ENCODE assay signal across 8 mouse cellular contexts in the genomic region with DNA sequence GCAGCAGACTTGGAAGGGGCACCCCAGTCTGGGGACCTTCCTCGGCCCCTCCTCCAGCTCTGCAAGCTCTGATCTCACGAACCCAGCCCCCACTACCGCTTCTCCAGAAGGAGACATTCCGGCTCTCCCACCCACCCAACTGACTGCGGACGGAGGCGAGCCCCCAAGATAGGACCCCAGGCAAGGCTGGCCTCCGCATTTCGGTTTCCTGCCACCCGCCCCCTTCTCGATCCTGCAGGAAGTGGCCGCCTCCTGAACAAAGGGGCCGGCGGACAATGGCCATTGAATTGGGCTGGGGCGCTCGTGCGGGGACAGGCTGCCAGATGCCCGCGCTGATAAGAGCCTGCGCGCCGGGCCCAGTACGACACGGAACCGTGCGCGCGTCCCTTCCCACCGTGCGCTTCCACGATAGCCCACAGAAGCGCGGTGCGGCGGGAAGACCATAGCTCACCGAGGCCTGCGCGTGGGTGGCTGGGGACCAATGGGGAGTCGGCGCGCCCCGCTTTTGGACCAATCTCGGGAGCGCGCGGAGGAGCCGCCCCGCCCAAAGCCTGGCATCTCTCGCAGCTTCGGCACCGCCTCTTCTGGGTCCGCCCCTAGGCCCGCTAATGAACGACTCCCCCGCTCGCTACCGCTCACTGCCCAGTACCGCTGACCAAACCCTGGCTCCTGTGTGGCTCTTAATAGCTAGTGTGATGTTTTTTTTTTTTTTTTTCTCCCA. TPM values are rescaled to one million over a fixed set of nuclear protein-coding genes. Genes with fewer than 3 reads are reported as not detected.
A peak's percentile ranks its signal among the peaks of the same experiment; 100 is the strongest.
DNase-seq lines count a peak whose midpoint lies in the region; ATAC-seq and TF ChIP-seq lines count a peak whose summit lies in the region.

No protein-coding gene starts in this region.

- H3K27ac ChIP-seq in MEL (ENCODE audit: control insufficient read depth, low read depth, low read length) = 0 out of 2 replicates have a peak overlapping the region, but pooled peaks have one; percentile 2
- H3K27ac ChIP-seq in forebrain, embryonic 16.5 days (ENCODE audit: low read length) = peak overlapping the region; percentile 87
- H3K27ac ChIP-seq in lung, embryonic 14.5 days (ENCODE audit: low read depth) = peak overlapping the region; percentile 82
- no peak overlapping the region for H3K27ac ChIP-seq in thymus, adult 2 months (ENCODE audit: control insufficient read depth, insufficient read depth, low read length)

- peaks cover 0 to 18% of the 10 kb centered on the region in 2 experiments; a peak in 2 of 4 replicates for H3K36me3 ChIP-seq in MEL (ENCODE audit: control insufficient read depth in 1 of 2, insufficient read depth in 2 of 2, low read length in 2 of 2)
- H3K36me3 ChIP-seq in forebrain, embryonic 16.5 days (ENCODE audit: control insufficient read depth, insufficient read depth) = no peaks in the 10 kb centered on the region
- H3K36me3 ChIP-seq in lung, embryonic 14.5 days (ENCODE audit: insufficient read depth) = no peaks in the 10 kb centered on the region
- H3K36me3 ChIP-seq in thymus, adult 2 months (ENCODE audit: control insufficient read depth, insufficient read depth, low read length) = no peaks in the 10 kb centered on the region

- H3K4me3 ChIP-seq in MEL (ENCODE audit: control insufficient read depth in 1 of 2, insufficient read depth in 1 of 2, low read depth in 2 of 2, low read length in 2 of 2) = peak overlapping the region; percentile 57 to 73
- peak overlapping the region; percentile 72 for H3K4me3 ChIP-seq in forebrain, embryonic 16.5 days (replicated peaks; ENCODE audit: low read length)
- H3K4me3 ChIP-seq in lung, embryonic 14.5 days (ENCODE audit: low read depth, low read length) = peak overlapping the region; percentile 56
- H3K4me3 ChIP-seq in thymus, adult 2 months (ENCODE audit: control insufficient read depth, insufficient read depth, low read length) = peak overlapping the region; percentile 47

- intact Hi-C loops in heart, postnatal 36 days (cut with DNase I) = loop anchor here (2.0 to 5.0 kb wide), 2 partner anchors 49 to 202 kb away; no protein-coding TSS in a partner anchor

- TF ChIP-seq CTCF in MEL (IDR thresholded peaks at IDR 0.05 in 2 of 3, conservative IDR thresholded peaks at IDR 0.05 in 1 of 3; ENCODE audit: control insufficient read depth in 1 of 3, insufficient read depth in 1 of 3, low read depth in 2 of 3, low read length in 3 of 3, poor library complexity in 1 of 3, severe bottlenecking in 1 of 3) = no peak
- TF ChIP-seq CTCF in lung, embryonic 14.5 days (IDR thresholded peaks at IDR 0.05; ENCODE audit: low read depth) = no peak
- no peak for TF ChIP-seq CTCF in thymus, adult 2 months (IDR thresholded peaks at IDR 0.05; ENCODE audit: borderline replicate concordance, control insufficient read depth, extremely low read depth, insufficient read depth, low read length, poor library complexity)

- TF ChIP-seq RAD21 in MEL (IDR thresholded peaks at IDR 0.05; ENCODE audit: low read depth, low read length) = no peak

- peak; percentile 92 for ATAC-seq in forebrain, embryonic 16.5 days
- peak; percentile 88 for ATAC-seq in lung, embryonic 14.5 days (ENCODE audit: insufficient read depth)

- peak overlapping the region; percentile 69 for H3K9ac ChIP-seq in MEL (ENCODE audit: control insufficient read depth, low read depth, low read length, poor library complexity, severe bottlenecking)
- peak overlapping the region; percentile 90 for H3K9ac ChIP-seq in forebrain, embryonic 16.5 days (replicated peaks; ENCODE audit: low read depth, low read length)
- H3K9ac ChIP-seq in lung, embryonic 14.5 days = peak overlapping the region; percentile 82

- H3K9me3 ChIP-seq in MEL (replicated peaks; ENCODE audit: insufficient read depth, low read length) = no peaks in the 10 kb centered on the region
- no peaks in the 10 kb centered on the region for H3K9me3 ChIP-seq in forebrain, embryonic 16.5 days (ENCODE audit: control insufficient read depth, low read length)
- H3K9me3 ChIP-seq in lung, embryonic 14.5 days (ENCODE audit: low read depth, low read length) = no peaks in the 10 kb centered on the region

- TF ChIP-seq POLR2A in MEL (IDR thresholded peaks at IDR 0.05; ENCODE audit: control insufficient read depth in 1 of 2, insufficient read depth in 1 of 2, low read depth in 1 of 2, low read length in 2 of 2, poor library complexity in 1 of 2) = peak in 1 of 2 experiments; percentile 82; a peak in 2 of 4 replicates
- TF ChIP-seq POLR2A in thymus, adult 2 months (IDR thresholded peaks at IDR 0.05; ENCODE audit: control insufficient read depth, extremely low read depth, insufficient read depth, low read length, poor library complexity) = no peak

- DNase-seq in MEL (ENCODE audit: low read depth, low spot score) = peak; percentile 99
- peak; percentile 95 to 97 for DNase-seq in cerebellum, adult 18-20 months
- peak; percentile 81 to 87 for DNase-seq in heart, postnatal 36 days
- peak; percentile 91 to 94 for DNase-seq in layer of hippocampus, adult 8-10 months (ENCODE audit: low spot score in 2 of 2)
- peak; percentile 96 for DNase-seq in lung, embryonic 14.5 days
- peak; percentile 86 for DNase-seq in ovary, adult 18-20 months (ENCODE audit: low spot score)
- DNase-seq in thymus, adult 2 months = peak; percentile 79

- no peaks in the 10 kb centered on the region; the same call in 1 of the 2 replicates for H3K79me2 ChIP-seq in MEL (ENCODE audit: control insufficient read depth, insufficient read depth, low read length, poor library complexity)

- under 1% methylated on average over 58 of the region's 58 CpGs for WGBS in forebrain, embryonic 16.5 days
- WGBS in lung, embryonic 14.5 days = under 1% methylated on average over 58 of the region's 58 CpGs
- under 1% methylated on average over 58 of the region's 58 CpGs for WGBS in thymus, adult 2 months

- H3K4me1 ChIP-seq in MEL (ENCODE audit: control insufficient read depth in 1 of 2, insufficient read depth in 2 of 2, low read length in 2 of 2) = peaks cover 14 to 30% of the 10 kb centered on the region in 2 experiments
- H3K4me1 ChIP-seq in forebrain, embryonic 16.5 days (replicated peaks; ENCODE audit: control insufficient read depth, insufficient read depth, low read length) = peaks cover 16% of the 10 kb centered on the region
- H3K4me1 ChIP-seq in lung, embryonic 14.5 days (ENCODE audit: insufficient read depth) = peaks cover 11% of the 10 kb centered on the region; the same call in 1 of the 2 replicates
- peaks cover 24% of the 10 kb centered on the region for H3K4me1 ChIP-seq in thymus, adult 2 months (replicated peaks; ENCODE audit: control insufficient read depth, insufficient read depth, low read length)

- TF ChIP-seq EP300 in MEL (IDR thresholded peaks at IDR 0.05; ENCODE audit: low read depth in 1 of 2, low read length in 2 of 2) = peak; percentile 5 to 6; a peak in 1 of 4 replicates

- H3K4me2 ChIP-seq in forebrain, embryonic 16.5 days (ENCODE audit: low read length) = peak overlapping the region; percentile 93
- peak overlapping the region; percentile 81 for H3K4me2 ChIP-seq in lung, embryonic 14.5 days

- no peaks in the 10 kb centered on the region for H3K27me3 ChIP-seq in MEL (ENCODE audit: control insufficient read depth in 1 of 2, insufficient read depth in 2 of 2, low read length in 2 of 2)
- H3K27me3 ChIP-seq in forebrain, embryonic 16.5 days (replicated peaks; ENCODE audit: control insufficient read depth, insufficient read depth, low read length) = no peaks in the 10 kb centered on the region
- no peaks in the 10 kb centered on the region for H3K27me3 ChIP-seq in lung, embryonic 14.5 days (ENCODE audit: insufficient read depth, low read length)
- no peaks in the 10 kb centered on the region for H3K27me3 ChIP-seq in thymus, adult 2 months (ENCODE audit: control insufficient read depth, insufficient read depth, low read length)

RNA-seq across cellular contexts. Expression of gene Nudt14, which starts 8.3 kb away (rescaled TPM):
- 19.0 and 20.1 TPM in 2 replicates for total RNA-seq in MEL (2012; rRNA removed)
- polyA plus RNA-seq in MEL (2012; ENCODE audit: insufficient read depth in 1 of 2, insufficient read length in 2 of 2, low read depth in 1 of 2, low replicate concordance in 2 of 2, missing spikeins in 1 of 2) = 10 to 100 TPM in 1 of 2 experiments, not detected in 1; 61.0 TPM
- polyA plus RNA-seq in forebrain, embryonic 16.5 days (2015; fragmentation: Nextera tagmentation; extraction: Ambion mirVana) = 53.4 and 57.0 TPM in 2 replicates
- total RNA-seq in heart, postnatal 36 days (2021) = 10 to 100 TPM in 1 of 2 experiments, 1 to 10 TPM in 1; 5.6 to 10.6 TPM
- 10 to 100 TPM in 3 of 4 experiments, 1 to 10 TPM in 1; 9.7 to 12.1 (median 11.1) TPM for total RNA-seq in layer of hippocampus, adult 8-10 months (2022)
- 107 and 116 TPM in 2 replicates for polyA plus RNA-seq in lung, embryonic 14.5 days (2014; fragmentation: Nextera tagmentation; extraction: Ambion mirVana)
- 58.8 and 59.6 TPM in 2 replicates for polyA plus RNA-seq in thymus, adult 2 months (2012; rRNA removed)

RNA-seq across cellular contexts. Expression of gene Jag2, which starts 20.6 kb away (rescaled TPM):
- total RNA-seq in MEL (2012; rRNA removed) = 0.75 and 1.0 TPM in 2 replicates
- 1 to 10 TPM in 1 of 2 experiments, not detected in 1; 3.9 TPM for polyA plus RNA-seq in MEL (2012; ENCODE audit: insufficient read depth in 1 of 2, insufficient read length in 2 of 2, low read depth in 1 of 2, low replicate concordance in 2 of 2, missing spikeins in 1 of 2)
- polyA plus RNA-seq in forebrain, embryonic 16.5 days (2015; fragmentation: Nextera tagmentation; extraction: Ambion mirVana) = 7.9 and 10.7 TPM in 2 replicates
- total RNA-seq in heart, postnatal 36 days (2021) = 10 to 100 TPM; 24.4 to 28.4 TPM
- 10 to 100 TPM; 47.1 to 61.1 (median 56.9) TPM for total RNA-seq in layer of hippocampus, adult 8-10 months (2022)
- 6.3 and 8.0 TPM in 2 replicates for polyA plus RNA-seq in lung, embryonic 14.5 days (2014; fragmentation: Nextera tagmentation; extraction: Ambion mirVana)
- 58.7 and 61.5 TPM in 2 replicates for polyA plus RNA-seq in thymus, adult 2 months (2012; rRNA removed)

RNA-seq across cellular contexts. Expression of gene Btbd6, which starts 26.1 kb away (rescaled TPM):
- total RNA-seq in MEL (2012; rRNA removed) = 0.88 and 1.8 TPM in 2 replicates
- polyA plus RNA-seq in MEL (2012; ENCODE audit: insufficient read depth in 1 of 2, insufficient read length in 2 of 2, low read depth in 1 of 2, low replicate concordance in 2 of 2, missing spikeins in 1 of 2) = 1 to 10 TPM in 1 of 2 experiments, not detected in 1; 3.0 TPM
- 41.4 and 49.7 TPM in 2 replicates for polyA plus RNA-seq in forebrain, embryonic 16.5 days (2015; fragmentation: Nextera tagmentation; extraction: Ambion mirVana)
- total RNA-seq in heart, postnatal 36 days (2021) = 10 to 100 TPM; 24.3 to 24.7 TPM
- total RNA-seq in layer of hippocampus, adult 8-10 months (2022) = 10 to 100 TPM; 55.3 to 61.7 (median 58.9) TPM
- 26.4 and 26.7 TPM in 2 replicates for polyA plus RNA-seq in lung, embryonic 14.5 days (2014; fragmentation: Nextera tagmentation; extraction: Ambion mirVana)
- polyA plus RNA-seq in thymus, adult 2 months (2012; rRNA removed) = 69.7 and 87.6 TPM in 2 replicates

RNA-seq across cellular contexts. Expression of gene Brf1, which starts 50.3 kb away (rescaled TPM):
- 90.6 and 105 TPM in 2 replicates for total RNA-seq in MEL (2012; rRNA removed)
- 100 to 1,000 TPM in 1 of 2 experiments, not detected in 1; 159 TPM for polyA plus RNA-seq in MEL (2012; ENCODE audit: insufficient read depth in 1 of 2, insufficient read length in 2 of 2, low read depth in 1 of 2, low replicate concordance in 2 of 2, missing spikeins in 1 of 2)
- polyA plus RNA-seq in forebrain, embryonic 16.5 days (2015; fragmentation: Nextera tagmentation; extraction: Ambion mirVana) = 60.8 and 64.6 TPM in 2 replicates
- 10 to 100 TPM; 24.5 to 25.3 TPM for total RNA-seq in heart, postnatal 36 days (2021)
- total RNA-seq in layer of hippocampus, adult 8-10 months (2022) = 10 to 100 TPM; 49.3 to 59.4 (median 57.4) TPM
- polyA plus RNA-seq in lung, embryonic 14.5 days (2014; fragmentation: Nextera tagmentation; extraction: Ambion mirVana) = 61.7 and 65.9 TPM in 2 replicates
- 247 and 304 TPM in 2 replicates for polyA plus RNA-seq in thymus, adult 2 months (2012; rRNA removed)
